Mouse (Mus musculus): ENCODE data around the gene Pan2.

GRCm38 (mm10) chr10:128338415-128338814 is 35.3 kb downstream of the Pan2 start:
- TF ChIP-seq CTCF (IDR thresholded peaks at IDR 0.05; ENCODE audit: extremely low read depth, insufficient read depth, insufficient read length, insufficient replicate concordance) (no peak), POLR2A (IDR thresholded peaks at IDR 0.05; ENCODE audit: low read depth, low read length) (no peak)
